Mouse (Mus musculus): ENCODE measurements around the gene Wfs1. TPM values are rescaled to one million over a fixed set of nuclear protein-coding genes. Genes with fewer than 3 reads are reported as not detected.

Wfs1 gene
- 6.6 TPM for polyA plus RNA-seq (2015; fragmentation: Illumina TruSeq; extraction: RNeasy Lipid Tissue Mini Kit (QIAGEN cat#74804); ENCODE audit: insufficient read depth, low read depth, low replicate concordance)

DNA sequence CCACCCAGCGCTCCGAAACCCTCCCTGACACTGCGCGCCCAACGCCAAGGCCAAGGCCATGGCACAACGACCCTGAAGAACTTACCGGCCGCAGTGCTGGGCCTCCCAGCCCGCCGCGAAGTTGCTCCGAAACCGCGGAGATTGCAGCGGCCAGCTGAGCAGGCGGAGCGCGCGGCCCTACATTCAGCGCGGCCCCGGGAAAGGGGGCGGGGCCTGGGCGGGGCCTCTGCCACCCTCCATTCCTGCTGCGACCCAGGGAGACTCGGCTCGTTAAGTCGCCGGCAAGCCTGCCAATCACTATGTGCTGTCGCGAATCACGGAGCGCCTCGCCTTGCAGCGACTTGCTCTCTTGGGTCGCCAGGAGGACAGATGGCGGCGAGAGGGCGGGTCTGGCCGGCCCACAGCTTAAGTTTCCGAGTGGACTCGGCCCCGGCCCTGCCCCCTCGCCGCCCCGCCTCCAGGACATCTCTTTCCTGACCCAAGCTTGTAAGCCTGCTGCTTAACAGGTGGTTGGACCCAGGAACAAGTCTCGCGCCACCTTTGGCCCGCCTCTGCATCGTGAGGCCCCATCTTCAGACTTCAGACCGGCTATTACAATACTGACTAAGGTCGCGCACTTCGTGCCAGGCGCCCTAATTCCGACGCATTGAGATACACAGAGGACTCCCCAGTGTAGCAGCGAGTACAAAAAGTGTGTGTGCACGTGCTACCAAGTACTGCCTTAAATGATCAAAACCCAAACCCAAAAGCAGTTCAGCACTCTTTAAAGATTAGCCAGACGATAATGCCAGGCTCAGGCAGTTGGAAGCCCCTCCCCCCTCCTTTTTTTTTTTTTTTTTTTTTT lies at the start of gene Wfs1:
Gene Wfs1, minus strand, starts transcription at position 425 of the 844 bp plus-strand sequence.

Other genes with a start within 250 kb of the Wfs1 start
- gene Bloc1s4, start 240.6 kb downstream of the Wfs1 start, polyA plus RNA-seq (2015; fragmentation: Illumina TruSeq; extraction: RNeasy Lipid Tissue Mini Kit (QIAGEN cat#74804); ENCODE audit: insufficient read depth, low read depth, low replicate concordance): 6.5 TPM
- gene Mrfap1, start 192.4 kb downstream of the Wfs1 start, polyA plus RNA-seq (2015; fragmentation: Illumina TruSeq; extraction: RNeasy Lipid Tissue Mini Kit (QIAGEN cat#74804); ENCODE audit: insufficient read depth, low read depth, low replicate concordance): 82.0 TPM
- gene Man2b2, start 158.6 kb downstream of the Wfs1 start, polyA plus RNA-seq (2015; fragmentation: Illumina TruSeq; extraction: RNeasy Lipid Tissue Mini Kit (QIAGEN cat#74804); ENCODE audit: insufficient read depth, low read depth, low replicate concordance): 14.4 TPM
- gene Ppp2r2c, start 120.7 kb downstream of the Wfs1 start, polyA plus RNA-seq (2015; fragmentation: Illumina TruSeq; extraction: RNeasy Lipid Tissue Mini Kit (QIAGEN cat#74804); ENCODE audit: insufficient read depth, low read depth, low replicate concordance): 0.44 TPM
- gene Gm1043, start 96.2 kb upstream of the Wfs1 start, polyA plus RNA-seq (2015; fragmentation: Illumina TruSeq; extraction: RNeasy Lipid Tissue Mini Kit (QIAGEN cat#74804); ENCODE audit: insufficient read depth, low read depth, low replicate concordance): 0.13 TPM

Measured in pancreas, adult 10 weeks (tissue).